Mouse (Mus musculus): ENCODE results near the gene Klf3. TPM values are rescaled to one million over a fixed set of nuclear protein-coding genes. Genes with fewer than 3 reads are reported as not detected.

Gene Klf3
- polyA plus RNA-seq, 1 experiment from 2014 or later = 26.2 TPM

GRCm38 (mm10) chr5:64847305-64847704, 44.1 kb downstream of the Klf3 start:
- Histone ChIP-seq H3K27me3 (no peaks in the 10 kb centered on the region), H3K4me2 (no peak overlapping the region), H3K4me1 (replicated peaks) (no peaks in the 10 kb centered on the region), H3K9ac (no peak overlapping the region), H3K4me3 (no peak overlapping the region), H3K36me3 (no peaks in the 10 kb centered on the region), H3K9me3 (peaks cover 8% of the 10 kb centered on the region), H3K27ac (no peak overlapping the region)
- WGBS = 83% methylated on average over 2 of the region's 2 CpGs
- no peak for ATAC-seq (ENCODE audit: low FRiP score)

- 91% methylated on average over 7 of the region's 7 CpGs for WGBS
Observed at GRCm38 (mm10) chr5:64849892-64850291, 46.7 kb downstream of the Klf3 start.

DNA sequence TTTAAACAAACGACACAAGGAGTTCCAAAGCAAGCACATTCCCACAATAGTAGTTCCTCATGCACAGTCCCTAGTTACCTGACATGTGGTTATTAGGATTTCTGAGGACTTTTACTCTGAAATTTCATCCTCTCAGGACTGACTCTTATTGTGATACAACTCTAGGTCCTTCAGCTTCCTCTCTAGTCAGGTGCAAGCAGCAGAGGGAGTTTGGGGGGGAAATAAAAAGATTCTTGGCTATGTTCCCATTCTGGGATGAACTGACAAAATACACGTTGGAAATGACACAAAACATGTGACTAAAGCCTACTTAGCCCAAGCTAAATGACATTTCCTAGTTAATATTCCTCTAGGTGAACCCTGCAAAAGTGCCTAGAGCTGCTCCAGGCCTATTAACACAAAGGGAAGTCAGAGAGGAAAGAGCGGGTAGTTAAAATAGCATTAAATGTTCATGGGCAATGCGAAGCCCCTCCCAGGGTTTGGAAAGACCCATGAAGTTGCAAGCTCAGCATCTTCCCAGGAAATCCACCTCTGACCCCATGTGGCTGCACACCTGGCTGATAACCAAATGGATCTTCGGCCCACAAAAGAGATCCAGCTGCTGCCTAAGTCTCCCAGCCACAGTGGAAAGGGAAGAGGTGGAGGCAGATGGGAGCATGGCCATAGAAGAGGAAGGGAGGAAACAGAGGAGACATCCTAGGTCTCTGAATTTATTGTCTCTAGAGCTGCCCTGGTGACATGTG, 49.6 kb downstream of the Klf3 start:
- no peak overlapping the region for H3K9ac ChIP-seq
- H3K9me3 ChIP-seq = peaks cover 13% of the 10 kb centered on the region
- WGBS = 65% methylated on average over 5 of the region's 5 CpGs
- H3K27me3 ChIP-seq = no peaks in the 10 kb centered on the region
- H3K36me3 ChIP-seq = no peaks in the 10 kb centered on the region
- no peak for ATAC-seq (ENCODE audit: low FRiP score)
- H3K4me2 ChIP-seq = no peak overlapping the region
- no peaks in the 10 kb centered on the region; the same call in 1 of the 2 replicates for H3K4me1 ChIP-seq (replicated peaks)
- no peak overlapping the region for H3K4me3 ChIP-seq
- H3K27ac ChIP-seq = no peak overlapping the region

More at GRCm38 (mm10) chr5:64849892-64850291, 46.7 kb downstream of the Klf3 start:
- H3K4me3 ChIP-seq = no peak overlapping the region
- no peaks in the 10 kb centered on the region; the same call in 1 of the 2 replicates for H3K4me1 ChIP-seq (replicated peaks)
- peaks cover 1% of the 10 kb centered on the region for H3K9me3 ChIP-seq
- H3K4me2 ChIP-seq = no peak overlapping the region
- no peak overlapping the region for H3K9ac ChIP-seq
- no peaks in the 10 kb centered on the region for H3K36me3 ChIP-seq
- no peak overlapping the region for H3K27ac ChIP-seq
- ATAC-seq (ENCODE audit: low FRiP score) = no peak
- H3K27me3 ChIP-seq = no peaks in the 10 kb centered on the region

DNA sequence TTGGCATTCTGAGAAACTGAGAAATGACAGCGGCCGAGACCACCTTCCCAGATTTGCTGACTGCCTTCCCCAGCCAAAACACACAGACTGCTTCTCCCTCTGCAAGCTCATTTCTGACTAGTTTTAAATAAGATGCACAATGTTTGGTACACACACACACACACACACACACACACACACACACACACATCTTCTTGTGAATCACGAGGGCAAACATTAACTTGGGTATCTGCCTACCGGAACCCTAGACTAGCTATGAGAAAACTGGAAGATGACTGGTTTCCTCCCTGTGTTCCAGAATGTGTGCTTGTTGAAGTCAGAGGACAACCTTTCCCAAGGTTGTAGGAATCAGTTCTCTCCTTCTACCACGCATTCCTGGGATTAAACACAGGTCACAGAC, 50.2 kb downstream of the Klf3 start:
- H3K27ac ChIP-seq = no peak overlapping the region
- H3K36me3 ChIP-seq = no peaks in the 10 kb centered on the region
- WGBS = 95% methylated on average over 5 of the region's 5 CpGs
- H3K9ac ChIP-seq = no peak overlapping the region
- H3K27me3 ChIP-seq = no peaks in the 10 kb centered on the region
- H3K9me3 ChIP-seq = peaks cover 13% of the 10 kb centered on the region
- no peak overlapping the region for H3K4me2 ChIP-seq
- H3K4me3 ChIP-seq = no peak overlapping the region
- ATAC-seq (ENCODE audit: low FRiP score) = no peak
- H3K4me1 ChIP-seq (replicated peaks) = no peaks in the 10 kb centered on the region; the same call in 1 of the 2 replicates

DNA sequence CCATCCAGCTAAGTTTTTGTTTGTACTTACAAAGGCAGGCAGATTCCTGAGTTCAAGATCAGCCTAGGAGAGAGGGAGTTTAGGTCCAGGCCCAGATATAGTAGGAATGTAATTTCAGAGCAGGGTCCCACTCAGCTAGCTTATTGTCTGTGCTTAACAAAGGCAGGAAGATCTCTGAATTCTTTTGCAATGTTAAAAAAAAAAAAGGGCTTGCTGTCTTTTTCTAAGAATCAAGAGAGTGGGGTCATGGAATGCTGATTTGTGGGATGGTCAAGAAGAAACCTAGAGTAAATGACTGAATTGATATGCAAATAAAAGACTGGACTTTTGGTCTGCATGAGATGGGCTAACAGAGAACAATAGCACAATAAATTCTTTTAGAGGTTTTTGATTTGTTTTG, 52.0 kb downstream of the Klf3 start:
- H3K4me3 ChIP-seq = no peak overlapping the region
- H3K4me2 ChIP-seq = no peak overlapping the region
- H3K9ac ChIP-seq = no peak overlapping the region
- H3K27ac ChIP-seq = no peak overlapping the region
- no peak for ATAC-seq (ENCODE audit: low FRiP score)
- peaks cover 13% of the 10 kb centered on the region for H3K9me3 ChIP-seq
- no peaks in the 10 kb centered on the region for H3K27me3 ChIP-seq
- H3K4me1 ChIP-seq (replicated peaks) = no peaks in the 10 kb centered on the region; the same call in 1 of the 2 replicates
- H3K36me3 ChIP-seq = no peaks in the 10 kb centered on the region

GRCm38 (mm10) chr5:64860900-64861470, 57.8 kb downstream of the Klf3 start:
- Histone ChIP-seq H3K27me3 (no peaks in the 10 kb centered on the region), H3K4me1 (replicated peaks) (0 out of 2 replicates have a peak, but pooled peaks cover 12% of the 10 kb centered on the region), H3K27ac (no peak overlapping the region), H3K4me2 (no peak overlapping the region), H3K9ac (no peak overlapping the region), H3K36me3 (no peaks in the 10 kb centered on the region), H3K4me3 (no peak overlapping the region), H3K9me3 (0 out of 2 replicates have a peak, but pooled peaks cover 3% of the 10 kb centered on the region)
- WGBS = 68% methylated on average over 5 of the region's 5 CpGs
- no peak for ATAC-seq (ENCODE audit: low FRiP score)

- ATAC-seq (ENCODE audit: low FRiP score) = no peak; the same call in 1 of the 2 replicates
- no peak overlapping the region for H3K27ac ChIP-seq
Observed at GRCm38 (mm10) chr5:64861471-64862199, 58.4 kb downstream of the Klf3 start.

GRCm38 (mm10) chr5:64862269-64862668, 59.1 kb downstream of the Klf3 start:
- Histone ChIP-seq H3K4me2 (no peak overlapping the region), H3K4me1 (replicated peaks) (0 out of 2 replicates have a peak, but pooled peaks cover 12% of the 10 kb centered on the region), H3K27me3 (no peaks in the 10 kb centered on the region), H3K27ac (no peak overlapping the region), H3K36me3 (no peaks in the 10 kb centered on the region), H3K4me3 (no peak overlapping the region), H3K9me3 (no peaks in the 10 kb centered on the region), H3K9ac (no peak overlapping the region)
- 0 out of 2 replicates have a peak, but pooled peaks have one; percentile 49 for ATAC-seq (ENCODE audit: low FRiP score)
- whole genome bisulfite sequencing = 62% methylated on average over 9 of the region's 9 CpGs

More at GRCm38 (mm10) chr5:64861471-64862199, 58.4 kb downstream of the Klf3 start:
- 0 out of 2 replicates have a peak, but pooled peaks cover 2% of the 10 kb centered on the region for H3K9me3 ChIP-seq
- H3K4me1 ChIP-seq (replicated peaks) = 0 out of 2 replicates have a peak, but pooled peaks cover 12% of the 10 kb centered on the region
- no peak overlapping the region for H3K4me3 ChIP-seq
- 69% methylated on average over 17 of the region's 17 CpGs for WGBS
- no peak overlapping the region for H3K9ac ChIP-seq
- H3K27me3 ChIP-seq = no peaks in the 10 kb centered on the region
- no peaks in the 10 kb centered on the region for H3K36me3 ChIP-seq
- no peak overlapping the region for H3K4me2 ChIP-seq

- Histone ChIP-seq H3K4me1 (replicated peaks) (0 out of 2 replicates have a peak, but pooled peaks cover 12% of the 10 kb centered on the region), H3K27ac (no peak overlapping the region), H3K27me3 (0 out of 2 replicates have a peak, but pooled peaks cover 2% of the 10 kb centered on the region), H3K4me3 (no peak overlapping the region), H3K9me3 (no peaks in the 10 kb centered on the region), H3K36me3 (no peaks in the 10 kb centered on the region), H3K4me2 (no peak overlapping the region), H3K9ac (no peak overlapping the region)
- 42% methylated on average over 4 of the region's 4 CpGs for WGBS
- no peak for ATAC-seq (ENCODE audit: low FRiP score)
Observed at GRCm38 (mm10) chr5:64864699-64865108, 61.5 kb downstream of the Klf3 start.

DNA sequence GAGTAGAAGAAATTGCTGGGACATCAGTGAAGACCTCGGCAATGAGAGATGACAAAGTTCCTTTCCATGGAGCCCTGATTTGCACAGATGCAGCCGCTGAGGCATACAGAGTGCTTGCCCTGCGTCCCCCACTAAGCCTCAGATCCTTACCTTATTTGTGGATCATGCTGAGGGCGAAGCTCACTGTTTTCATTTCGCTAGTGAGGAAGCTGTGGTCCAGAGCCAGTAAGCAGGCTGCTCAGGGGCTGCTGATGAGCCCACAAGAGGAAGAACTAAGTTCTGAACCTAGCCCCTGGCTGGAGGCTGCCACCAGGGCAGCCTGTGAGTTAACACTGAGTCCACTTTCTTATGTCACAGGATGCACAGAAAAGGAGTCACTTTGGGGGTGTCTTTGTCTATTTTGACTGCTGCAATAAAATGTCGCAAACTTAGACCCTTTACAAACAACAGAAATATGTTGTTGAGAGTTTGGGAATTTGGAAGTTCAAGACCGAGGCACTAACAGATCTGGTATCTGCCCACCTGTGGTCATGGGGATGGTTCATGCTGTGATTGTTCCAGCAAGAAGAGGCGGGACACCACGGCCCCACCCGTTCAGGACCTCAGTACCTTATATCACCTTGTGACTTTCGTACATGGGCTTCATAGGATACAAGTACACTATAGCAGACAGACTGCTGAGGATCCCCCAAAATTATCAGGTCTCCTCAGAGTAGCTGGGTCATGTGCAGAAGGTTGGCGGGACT, 62.2 kb downstream of the Klf3 start:
- Histone ChIP-seq H3K4me2 (no peak overlapping the region), H3K27ac (no peak overlapping the region), H3K4me1 (replicated peaks) (0 out of 2 replicates have a peak, but pooled peaks cover 12% of the 10 kb centered on the region), H3K9ac (no peak overlapping the region), H3K4me3 (no peak overlapping the region), H3K9me3 (no peaks in the 10 kb centered on the region), H3K27me3 (0 out of 2 replicates have a peak, but pooled peaks cover 2% of the 10 kb centered on the region), H3K36me3 (no peaks in the 10 kb centered on the region)
- no peak for ATAC-seq (ENCODE audit: low FRiP score)
- WGBS = 82% methylated on average over 12 of the region's 12 CpGs

DNA sequence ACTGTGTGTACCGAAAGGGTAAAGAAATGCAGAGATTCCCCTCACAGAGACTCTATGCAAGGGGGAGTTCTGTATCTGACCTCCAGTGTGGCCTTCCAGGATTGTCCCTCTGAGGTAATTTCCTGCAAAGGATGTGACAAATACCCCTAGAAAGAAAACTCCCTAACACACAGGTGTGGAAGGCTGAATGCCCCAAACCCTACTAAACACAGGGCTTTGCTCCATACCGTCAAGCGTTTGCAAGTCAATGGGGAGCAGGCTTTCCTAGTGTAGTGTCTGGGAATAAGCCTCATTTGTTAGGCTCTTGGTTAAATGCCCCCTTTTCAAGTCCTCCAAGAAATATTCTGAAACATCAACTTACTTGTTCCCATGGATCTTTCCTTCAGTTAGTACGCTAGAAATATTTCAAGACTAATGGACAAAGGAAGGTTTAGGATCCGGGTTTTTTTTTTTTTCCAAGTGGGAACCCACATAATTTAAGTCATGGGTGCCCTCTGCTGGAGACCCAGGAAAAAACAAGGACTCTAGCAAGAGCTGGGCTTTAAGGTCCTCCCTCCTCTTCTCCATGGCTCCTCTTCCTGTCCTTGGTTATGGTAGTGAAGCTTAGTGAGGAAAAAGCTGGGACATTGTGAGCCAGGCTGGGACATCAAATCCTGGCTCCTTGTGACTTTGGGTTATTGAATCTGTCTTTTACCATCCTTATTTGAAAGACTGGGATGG, 63.3 kb downstream of the Klf3 start:
- ATAC-seq (ENCODE audit: low FRiP score) = no peak

More for the DNA sequence above, 63.3 kb downstream of the Klf3 start:
- no peaks in the 10 kb centered on the region for H3K36me3 ChIP-seq
- no peak overlapping the region for H3K27ac ChIP-seq
- H3K4me1 ChIP-seq (replicated peaks) = 0 out of 2 replicates have a peak, but pooled peaks cover 11% of the 10 kb centered on the region
- no peak overlapping the region for H3K4me2 ChIP-seq
- H3K9me3 ChIP-seq = no peaks in the 10 kb centered on the region
- H3K4me3 ChIP-seq = no peak overlapping the region
- 40% methylated on average over 5 of the region's 5 CpGs for WGBS
- H3K9ac ChIP-seq = no peak overlapping the region
- 0 out of 2 replicates have a peak, but pooled peaks cover 2% of the 10 kb centered on the region for H3K27me3 ChIP-seq
